Mouse (Mus musculus): ENCODE data around the gene Lrrtm4. TPM values are rescaled to one million over a fixed set of nuclear protein-coding genes. Genes with fewer than 3 reads are reported as not detected.

The Lrrtm4 gene
- under 1 TPM in 1 of 2 experiments, not detected in 1; 0.37 TPM for polyA plus RNA-seq (2017; shearing (Covaris generic))

GRCm38 (mm10) chr6:80018765-80019164 is at the start of gene Lrrtm4:
Gene Lrrtm4 (plus strand): TSS chr6:80018877.

Other genes starting within 250 kb of the Lrrtm4 start
- gene Gm20594, start 201.0 kb upstream of the Lrrtm4 start, polyA plus RNA-seq (2017; shearing (Covaris generic)) = not detected

Data from activated CD4-positive, CD25-positive, alpha-beta regulatory T cell (primary cell).